Mouse (Mus musculus) MEL (cell line): ENCODE measurements around the gene Hdgf. TPM values are rescaled to one million over a fixed set of nuclear protein-coding genes. Genes with fewer than 3 reads are reported as not detected.

ENCODE experiments used
- DNase-seq: peaks from one replicate; pipeline ENCODE4 v3.0.0; 2011; ENCODE audit warnings: low read depth, low spot score
- H3K27ac ChIP-seq: 2 replicates; pipeline ENCODE4 v1.5.1; 2012; ENCODE audit warnings: low read depth, mild to moderate bottlenecking, control low read depth, low read length, moderate library complexity; ENCODE audit not compliant: control insufficient read depth
- H3K27me3 ChIP-seq, 2 experiments: fragments of 150-350 bp in 1 of 2; sonication (generic) in 1 of 2; 2 replicates each; pipeline ENCODE4 v1.6.1; 2012; ENCODE audit warnings: low read length in 2 of 2, mild to moderate bottlenecking in 2 of 2, improper control_type of control experiment in 1 of 2, moderate library complexity in 1 of 2; ENCODE audit not compliant: insufficient read depth in 2 of 2, control insufficient read depth in 1 of 2
- H3K36me3 ChIP-seq, 2 experiments: 2 replicates each; pipeline ENCODE4 v1.6.1; 2012 to 2014; ENCODE audit warnings: low read length in 2 of 2, improper control_type of control experiment in 1 of 2, inconsistent platforms in 1 of 2, mild to moderate bottlenecking in 1 of 2; ENCODE audit not compliant: insufficient read depth in 2 of 2, control insufficient read depth in 1 of 2
- H3K4me1 ChIP-seq, 2 experiments: fragments of 150-350 bp in 1 of 2; sonication (generic) in 1 of 2; 2 replicates each; pipeline ENCODE4 v1.6.1; 2012; ENCODE audit warnings: low read length in 2 of 2, improper control_type of control experiment in 1 of 2, mild to moderate bottlenecking in 1 of 2; ENCODE audit not compliant: insufficient read depth in 2 of 2, control insufficient read depth in 1 of 2
- H3K4me3 ChIP-seq, 2 experiments: fragments of 150-350 bp in 1 of 2; sonication (generic) in 1 of 2; 2 replicates each; pipeline ENCODE4 v1.5.1; 2012; ENCODE audit warnings: low read depth in 2 of 2, low read length in 2 of 2, mild to moderate bottlenecking in 2 of 2, moderate library complexity in 2 of 2, control low read depth in 1 of 2, improper control_type of control experiment in 1 of 2; ENCODE audit not compliant: control insufficient read depth in 1 of 2, insufficient read depth in 1 of 2
- H3K79me2 ChIP-seq: 2 replicates; pipeline ENCODE4 v1.6.1; 2012; ENCODE audit warnings: mild to moderate bottlenecking, low read length, moderate library complexity; ENCODE audit not compliant: control insufficient read depth, poor library complexity, insufficient read depth
- H3K9ac ChIP-seq: 2 replicates; pipeline ENCODE4 v1.6.1; 2012; ENCODE audit warnings: low read depth, mild to moderate bottlenecking, control low read depth, low read length, moderate library complexity; ENCODE audit not compliant: control insufficient read depth, poor library complexity, severe bottlenecking
- H3K9me3 ChIP-seq: fragments of 150-350 bp; sonication (generic); replicated peaks from 2 replicates; pipeline ENCODE4 v1.6.1; 2012; ENCODE audit warnings: mild to moderate bottlenecking, low read length, improper control_type of control experiment, moderate library complexity; ENCODE audit not compliant: insufficient read depth
- CHD1 ChIP-seq: IDR thresholded peaks from 2 replicates; pipeline ENCODE4 v1.6.1; 2012; ENCODE audit warnings: low read depth, mild to moderate bottlenecking, inconsistent platforms, low read length, improper control_type of control experiment
- CTCF ChIP-seq, 3 experiments: IDR thresholded peaks in 2 of 3; conservative IDR thresholded peaks in 1 of 3; 2 replicates each; pipeline ENCODE4 v1.5.1; 2011 to 2012; ENCODE audit warnings: low read length in 3 of 3, low read depth in 2 of 3, mild to moderate bottlenecking in 2 of 3, improper control_type of control experiment in 1 of 3, inconsistent platforms in 1 of 3, mixed read lengths in 1 of 3, moderate library complexity in 1 of 3; ENCODE audit not compliant: control insufficient read depth in 1 of 3, insufficient read depth in 1 of 3, poor library complexity in 1 of 3, severe bottlenecking in 1 of 3
- E2F4 ChIP-seq: IDR thresholded peaks from 2 replicates; pipeline ENCODE4 v1.6.1; 2011; ENCODE audit warnings: low read depth, low read length, improper control_type of control experiment, borderline replicate concordance
- EP300 ChIP-seq, 2 experiments: IDR thresholded peaks; 2 replicates each; pipeline ENCODE4 v1.6.1; 2011; ENCODE audit warnings: improper control_type of control experiment in 2 of 2, low read length in 2 of 2, low read depth in 1 of 2, mild to moderate bottlenecking in 1 of 2
- HCFC1 ChIP-seq: IDR thresholded peaks from 2 replicates; pipeline ENCODE4 v1.6.1; 2012; ENCODE audit warnings: low read depth, mild to moderate bottlenecking, inconsistent platforms, low read length, improper control_type of control experiment, moderate library complexity
- JUND ChIP-seq: IDR thresholded peaks from 2 replicates; pipeline ENCODE4 v1.6.1; 2011; ENCODE audit warnings: low read depth, mild to moderate bottlenecking, improper control_type of control experiment, low read length
- MAFK ChIP-seq: IDR thresholded peaks from 2 replicates; pipeline ENCODE4 v1.6.1; 2011; ENCODE audit warnings: low read depth, mild to moderate bottlenecking, low read length, improper control_type of control experiment, borderline replicate concordance
- MEF2A ChIP-seq: IDR thresholded peaks from 2 replicates; pipeline ENCODE4 v1.6.1; 2014; ENCODE audit warnings: low read depth, mild to moderate bottlenecking, inconsistent platforms, low read length, improper control_type of control experiment; ENCODE audit not compliant: poor library complexity, insufficient replicate concordance, severe bottlenecking; ENCODE audit errors: extremely low read depth
- MYB ChIP-seq: IDR thresholded peaks from 2 replicates; pipeline ENCODE4 v1.6.1; 2011; ENCODE audit warnings: mild to moderate bottlenecking, low read depth, low read length, improper control_type of control experiment
- TCF12 ChIP-seq: IDR thresholded peaks from 2 replicates; pipeline ENCODE4 v1.6.1; 2014; ENCODE audit warnings: low read depth, mild to moderate bottlenecking, inconsistent platforms, low read length, improper control_type of control experiment, moderate library complexity
- UBTF ChIP-seq: IDR thresholded peaks from 2 replicates; pipeline ENCODE4 v1.6.1; 2012; ENCODE audit warnings: low read depth, mild to moderate bottlenecking, inconsistent platforms, low read length, improper control_type of control experiment, moderate library complexity, borderline replicate concordance; ENCODE audit not compliant: insufficient read depth
- USF1 ChIP-seq: IDR thresholded peaks from 2 replicates; pipeline ENCODE4 v1.6.1; 2014; ENCODE audit warnings: low read depth, mild to moderate bottlenecking, inconsistent platforms, low read length, improper control_type of control experiment, moderate library complexity
- USF2 ChIP-seq, 2 experiments: IDR thresholded peaks; 2 replicates each; pipeline ENCODE4 v1.6.1; 2011 to 2012; ENCODE audit warnings: improper control_type of control experiment in 2 of 2, low read length in 2 of 2, borderline replicate concordance in 1 of 2, inconsistent platforms in 1 of 2, low read depth in 1 of 2, mild to moderate bottlenecking in 1 of 2; ENCODE audit not compliant: insufficient read depth in 1 of 2
- ZC3H11A ChIP-seq: IDR thresholded peaks from 2 replicates; pipeline ENCODE4 v1.6.1; 2012; ENCODE audit warnings: low read depth, mild to moderate bottlenecking, inconsistent platforms, low read length, improper control_type of control experiment
- ZKSCAN1 ChIP-seq: IDR thresholded peaks from 2 replicates; pipeline ENCODE4 v1.6.1; 2012; ENCODE audit warnings: low read depth, mild to moderate bottlenecking, inconsistent platforms, low read length, improper control_type of control experiment, moderate library complexity
- polyA plus RNA-seq, 2 experiments: library from polyadenylated mRNA; stranded (reverse) in 1 of 2; unstranded in 1 of 2; fragments of >175 nt in 1 of 2; fragments of >200 nt in 1 of 2; gene quantifications; 2 replicates each; pipeline versions ENCODE4 v1.2.1 to v1.2.4; 2012; ENCODE audit warnings: low replicate concordance in 2 of 2, low read depth in 1 of 2; ENCODE audit not compliant: insufficient read length in 2 of 2, insufficient read depth in 1 of 2, missing spikeins in 1 of 2
- total RNA-seq: library from RNA; depleted of rRNA; stranded (reverse); fragments of 300-350 nt; gene quantifications from 2 replicates; pipeline ENCODE4 v1.2.3, GENCODE M21; 2012

Gene Hdgf
- total and polyA plus RNA-seq, 3 experiments = 369 to 1,503 (median 519) TPM

GRCm38 (mm10) chr3:87909874-87910273, 3.8 kb downstream of the Hdgf start:
- DNase-seq = no peak
- peak overlapping the region; percentile 97 for H3K9ac ChIP-seq
- H3K27me3 ChIP-seq = no peaks in the 10 kb centered on the region
- TF ChIP-seq CTCF (IDR thresholded peaks at IDR 0.05 in 2 of 3, conservative IDR thresholded peaks at IDR 0.05 in 1 of 3; ENCODE audit: control insufficient read depth in 1 of 3, insufficient read depth in 1 of 3, low read depth in 2 of 3, low read length in 3 of 3, poor library complexity in 1 of 3, severe bottlenecking in 1 of 3) = no peak
- TF ChIP-seq USF1 = no peak
- TF ChIP-seq UBTF = no peak
- TF ChIP-seq MEF2A = no peak
- TF ChIP-seq, all 39 proteins: peak for 0
- peaks cover 13 to 50% of the 10 kb centered on the region in 2 experiments for H3K36me3 ChIP-seq
- H3K4me3 ChIP-seq = peak overlapping the region in 1 of 2 experiments; percentile 82; a peak in 1 of 4 replicates
- H3K79me2 ChIP-seq = peaks cover 76% of the 10 kb centered on the region
- peak overlapping the region; percentile 27 for H3K27ac ChIP-seq
- H3K4me1 ChIP-seq = peaks cover 0 to 33% of the 10 kb centered on the region in 2 experiments; a peak in 3 of 4 replicates
- no peaks in the 10 kb centered on the region for H3K9me3 ChIP-seq

- H3K27ac ChIP-seq = no peak overlapping the region
- no peak overlapping the region for H3K4me3 ChIP-seq
- peak; percentile 55 for DNase-seq
- H3K4me1 ChIP-seq = peaks cover 0 to 30% of the 10 kb centered on the region in 2 experiments; a peak in 3 of 4 replicates
- H3K36me3 ChIP-seq = peaks cover 13 to 47% of the 10 kb centered on the region in 2 experiments
- no peaks in the 10 kb centered on the region for H3K27me3 ChIP-seq
- H3K9ac ChIP-seq = no peak overlapping the region; the same call in 1 of the 2 replicates
- H3K9me3 ChIP-seq = no peaks in the 10 kb centered on the region
- H3K79me2 ChIP-seq = peaks cover 74% of the 10 kb centered on the region
- peak; percentile 84 for TF ChIP-seq HCFC1
- no peak for TF ChIP-seq E2F4
Observed at GRCm38 (mm10) chr3:87910573-87911141, 4.5 kb downstream of the Hdgf start.

- Histone ChIP-seq H3K9me3 (no peaks in the 10 kb centered on the region), H3K79me2 (peaks cover 49% of the 10 kb centered on the region), H3K27ac (no peak overlapping the region), H3K4me3 (no peak overlapping the region), H3K4me1 (peaks cover 0 to 28% of the 10 kb centered on the region in 2 experiments; a peak in 3 of 4 replicates), H3K9ac (no peak overlapping the region), H3K27me3 (no peaks in the 10 kb centered on the region), H3K36me3 (peaks cover 20 to 39% of the 10 kb centered on the region in 2 experiments)
- DNase-seq = no peak
- TF ChIP-seq ZKSCAN1 (no peak), JUND (no peak), EP300 (IDR thresholded peaks at IDR 0.05; ENCODE audit: low read depth in 1 of 2, low read length in 2 of 2) (no peak), MYB (no peak), MAFK (no peak), USF2 (IDR thresholded peaks at IDR 0.05; ENCODE audit: borderline replicate concordance in 1 of 2, insufficient read depth in 1 of 2, low read depth in 1 of 2, low read length in 2 of 2) (no peak), CHD1 (no peak), TCF12 (no peak), ZC3H11A (no peak), USF1 (no peak)
Observed at GRCm38 (mm10) chr3:87913491-87913890, 7.4 kb downstream of the Hdgf start.
